8 mouse cellular contexts compared by ENCODE assay signal in the genomic region with DNA sequence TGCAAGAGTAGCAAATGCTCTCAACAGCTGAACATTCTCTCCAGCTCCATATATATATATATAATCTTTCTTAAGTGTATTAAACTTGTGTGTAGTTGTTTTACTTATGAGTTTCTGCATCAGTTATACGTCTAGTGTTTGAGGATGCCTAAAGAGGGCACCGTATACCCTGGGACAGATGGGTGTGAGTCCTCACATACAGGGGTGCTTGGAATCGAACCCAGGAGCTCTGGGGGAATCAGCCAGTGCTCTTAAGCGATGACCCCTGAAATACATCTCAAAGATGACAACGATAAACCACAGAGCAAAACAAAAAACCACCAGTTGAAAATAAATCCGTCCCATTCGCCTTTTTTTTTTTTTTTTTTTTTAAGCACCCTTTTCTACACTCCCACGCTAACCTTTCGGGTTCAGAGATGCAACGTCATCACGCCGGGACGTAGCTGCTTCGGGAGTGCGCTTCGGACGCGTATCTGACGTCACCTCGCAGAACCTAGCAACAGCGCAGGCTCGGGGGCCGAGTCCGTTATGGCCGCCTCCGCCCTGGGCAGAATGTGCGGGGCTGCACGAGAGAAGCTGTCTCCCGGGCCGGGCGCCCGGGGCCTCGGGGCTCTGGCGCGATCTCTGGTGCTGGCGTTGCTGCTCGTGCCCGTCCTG. TPM values are rescaled to one million over a fixed set of nuclear protein-coding genes. Genes with fewer than 3 reads are reported as not detected.
DNase-seq lines count a peak whose midpoint lies in the region; ATAC-seq and TF ChIP-seq lines count a peak whose summit lies in the region.

Gene 9530068E07Rik (plus strand): TSS at position 489 of the 657 bp plus-strand sequence.

- H3K27ac ChIP-seq in forebrain, embryonic 15.5 days (replicated peaks), result peak within 1 kb of the TSS; percentile 89

- intact Hi-C loops in heart, postnatal 25 days (cut with DNase I), result no loop called here

- peak; percentile 96 for ATAC-seq in forebrain, embryonic 15.5 days (replicated peaks)
- peak; percentile 96 for ATAC-seq in neutrophil, adult 5-6 weeks (ENCODE audit: extremely low read depth, insufficient number of reproducible peaks, low FRiP score, poor library complexity, severe bottlenecking)

- 1% methylated on average over 38 of the region's 38 CpGs for WGBS in forebrain, embryonic 15.5 days
- 1% methylated on average over 38 of the region's 38 CpGs for WGBS in lung, adult 2 months

- peak; percentile 96 for DNase-seq in ES-CJ7 (ENCODE audit: low read depth, low spot score)
- DNase-seq in cerebellum, adult 11 months, result peak; percentile 89
- DNase-seq in heart, postnatal 25 days (ENCODE audit: low spot score), result peak; percentile 84
- peak; percentile 92 to 96 for DNase-seq in layer of hippocampus, adult 18-20 months (ENCODE audit: low spot score in 2 of 2)
- DNase-seq in lung, adult 2 months, result peak; percentile 89
- peak; percentile 84 to 85 for DNase-seq in thymus, adult 18-20 months

- TF ChIP-seq POLR2A in lung, adult 2 months (IDR thresholded peaks at IDR 0.05; ENCODE audit: borderline replicate concordance, extremely low read depth, low read depth, low read length), result peak; percentile 79

- peak within 1 kb of the TSS; percentile 55 for H3K4me2 ChIP-seq in forebrain, embryonic 15.5 days (replicated peaks)

- H3K4me3 ChIP-seq in forebrain, embryonic 15.5 days, result peak within 1 kb of the TSS; percentile 72
- H3K4me3 ChIP-seq in lung, adult 2 months (replicated peaks; ENCODE audit: extremely low read depth, low read depth, low read length), result peak within 1 kb of the TSS; percentile 86

- peaks cover 13% of the 10 kb centered on the region for H3K4me1 ChIP-seq in forebrain, embryonic 15.5 days
- H3K4me1 ChIP-seq in lung, adult 2 months (ENCODE audit: control insufficient read depth, insufficient read depth, low read length), result peaks cover 3% of the 10 kb centered on the region; the same call in 1 of the 2 replicates

- H3K27me3 ChIP-seq in forebrain, embryonic 15.5 days, result no peaks in the 10 kb centered on the region

- H3K36me3 ChIP-seq in forebrain, embryonic 15.5 days, result no peaks in the 10 kb centered on the region

- TF ChIP-seq CTCF in lung, adult 2 months (IDR thresholded peaks at IDR 0.05; ENCODE audit: insufficient read depth, low read length), result no peak

- peak within 1 kb of the TSS; percentile 92 for H3K9ac ChIP-seq in forebrain, embryonic 15.5 days (replicated peaks)

- no peaks in the 10 kb centered on the region for H3K9me3 ChIP-seq in forebrain, embryonic 15.5 days

RNA-seq across cellular contexts. Expression of gene 9530068E07Rik, which starts in this region (rescaled TPM):
- polyA plus RNA-seq in forebrain, embryonic 15.5 days (2015; fragmentation: Nextera tagmentation; extraction: Ambion mirVana), result 112 and 118 TPM in 2 replicates
- total RNA-seq in heart, postnatal 25 days (2021), result 10 to 100 TPM; 72.8 to 79.0 TPM
- 10 to 100 TPM; 64.4 to 66.8 TPM for total RNA-seq in layer of hippocampus, adult 18-20 months (2021)
- 160 and 194 TPM in 2 replicates for polyA plus RNA-seq in lung, adult 2 months (2012; rRNA removed)
- 60.3 and 71.5 TPM in 2 replicates for total RNA-seq in neutrophil, adult 5-6 weeks (2017)

Comparison
In these comparisons a context has a peak if more than half of its experiments do, and no peak if none do; other contexts are left out.
1. Peak in every context shown above with its lines: DNase-seq, ATAC-seq, H3K4me3 ChIP-seq and H3K27ac ChIP-seq.